Mouse (Mus musculus) stomach, postnatal 0 days (tissue): ENCODE measurements at regions not wholly inside any gene's neighbourhood (a gene's known extent, or its start where the extent isn't known, plus 50 kb on each side); places are given as distances from the start of the nearest gene placed in this dataset.

Source experiments
- CTCF ChIP-seq: IDR thresholded peaks from 2 replicates; pipeline ENCODE4 v1.5.1; 2016; ENCODE audit warnings: antibody characterized with exemption, low read depth, mild to moderate bottlenecking, moderate library complexity
- EP300 ChIP-seq: optimal IDR thresholded peaks from 2 replicates; pipeline ENCODE3; 2016; ENCODE audit warnings: antibody characterized with exemption

- no peak for TF ChIP-seq CTCF
- no peak for TF ChIP-seq EP300
These were observed 187.0 kb upstream of the Zc3h12c start for GRCm38 (mm10) chr9:52355187-52355982.
